Mouse (Mus musculus) limb, embryonic 11.5 days (tissue): ENCODE measurements around the gene Hapln1. TPM values are rescaled to one million over a fixed set of nuclear protein-coding genes. Genes with fewer than 3 reads are reported as not detected.
A peak's percentile ranks its signal among the peaks of the same experiment; 100 is the strongest.

ENCODE experiments used
- ATAC-seq: fragments of 200-750 bp; cut with Nextera tagmentation; 2 replicates; pipeline ENCODE4 v1.8.0; 2017; ENCODE audit warnings: low read depth; ENCODE audit not compliant: insufficient number of reproducible peaks, low FRiP score, low TSS enrichment
- DNase-seq: peaks from one replicate; pipeline ENCODE4 v3.0.0-alpha.2; 2015; ENCODE audit warnings: low spot score
- H3K27ac ChIP-seq: fragments of 300-500 bp; sonication (generic); replicated peaks from 2 replicates; pipeline ENCODE4 v1.5.1; 2014; ENCODE audit warnings: low read depth, mild to moderate bottlenecking, low read length
- H3K27me3 ChIP-seq: fragments of 300-500 bp; sonication (generic); 2 replicates; pipeline ENCODE4 v1.6.1; 2014; ENCODE audit warnings: mild to moderate bottlenecking, low read length, mixed read lengths; ENCODE audit not compliant: control insufficient read depth, insufficient read depth
- H3K36me3 ChIP-seq: fragments of 300-500 bp; sonication (generic); 2 replicates; pipeline ENCODE4 v1.6.1; 2014; ENCODE audit warnings: mild to moderate bottlenecking, low read length, moderate library complexity, mixed read lengths; ENCODE audit not compliant: control insufficient read depth, insufficient read depth
- H3K4me1 ChIP-seq: fragments of 300-500 bp; sonication (generic); 2 replicates; pipeline ENCODE4 v1.6.1; 2014; ENCODE audit warnings: low read length, mixed read lengths; ENCODE audit not compliant: control insufficient read depth, insufficient read depth
- H3K4me2 ChIP-seq: fragments of 300-500 bp; sonication (generic); 2 replicates; pipeline ENCODE4 v1.6.1; 2014; ENCODE audit warnings: low read depth, mild to moderate bottlenecking, moderate library complexity; ENCODE audit not compliant: severe bottlenecking
- H3K4me3 ChIP-seq: fragments of 300-500 bp; sonication (generic); 2 replicates; pipeline ENCODE4 v1.5.1; 2014; ENCODE audit warnings: low read depth, low read length
- H3K9ac ChIP-seq: fragments of 300-500 bp; sonication (generic); 2 replicates; pipeline ENCODE4 v1.6.1; 2014; ENCODE audit warnings: mild to moderate bottlenecking, low read length
- H3K9me3 ChIP-seq: fragments of 300-500 bp; sonication (generic); 2 replicates; pipeline ENCODE4 v1.6.1; 2016; ENCODE audit warnings: low read length; ENCODE audit not compliant: control insufficient read depth
- WGBS: fragments of 180-500 bp; shearing (Covaris S2); extraction: QIAGEN DNeasy Blood & Tissue Kit; methylation state at CpG from one replicate; pipeline ENCODE4 v1.1.7; 2014; 5-methylcytosine and 5-hydroxymethylcytosine counted together
- polyA plus RNA-seq: library from polyadenylated mRNA; unstranded; fragments of >200 nt; fragmentation: Nextera tagmentation; extraction: Ambion mirVana; gene quantifications from 2 replicates; pipeline ENCODE4 v1.2.1, GENCODE M21; 2014

Gene Hapln1
- polyA plus RNA-seq, 1 experiment from 2014 or later, result 12.3 TPM

- Histone ChIP-seq H3K4me1 (no peaks in the 10 kb centered on the region), H3K4me3 (no peak overlapping the region), H3K9ac (no peak overlapping the region), H3K27me3 (no peaks in the 10 kb centered on the region), H3K27ac (no peak overlapping the region), H3K36me3 (no peaks in the 10 kb centered on the region), H3K4me2 (no peak overlapping the region), H3K9me3 (no peaks in the 10 kb centered on the region)
- 84% methylated on average over 3 of the region's 3 CpGs for WGBS
- no peak for ATAC-seq
- no peak for DNase-seq
Measured at GRCm38 (mm10) chr13:89619064-89619463, 79.5 kb downstream of the Hapln1 start.

GRCm38 (mm10) chr13:89634137-89634683 is 94.6 kb downstream of the Hapln1 start:
- H3K9ac ChIP-seq, result no peak overlapping the region
- H3K4me1 ChIP-seq, result no peaks in the 10 kb centered on the region
- 29% methylated on average over 4 of the region's 4 CpGs for WGBS
- no peak overlapping the region for H3K4me3 ChIP-seq
- H3K36me3 ChIP-seq, result no peaks in the 10 kb centered on the region
- DNase-seq (peak; percentile 51), ATAC-seq (no peak)
- no peak overlapping the region for H3K27ac ChIP-seq
- H3K9me3 ChIP-seq, result no peaks in the 10 kb centered on the region
- H3K4me2 ChIP-seq, result no peak overlapping the region
- no peaks in the 10 kb centered on the region for H3K27me3 ChIP-seq

GRCm38 (mm10) chr13:89637012-89637411 is 97.4 kb downstream of the Hapln1 start:
- 74% methylated on average over 3 of the region's 3 CpGs for WGBS
- H3K9ac ChIP-seq, result no peak overlapping the region
- H3K4me3 ChIP-seq, result no peak overlapping the region
- H3K4me2 ChIP-seq, result no peak overlapping the region
- DNase-seq (no peak), ATAC-seq (no peak)
- no peaks in the 10 kb centered on the region for H3K27me3 ChIP-seq
- no peak overlapping the region for H3K27ac ChIP-seq
- no peaks in the 10 kb centered on the region for H3K36me3 ChIP-seq
- H3K9me3 ChIP-seq, result no peaks in the 10 kb centered on the region
- H3K4me1 ChIP-seq, result no peaks in the 10 kb centered on the region

- ATAC-seq, result no peak
- no peak overlapping the region for H3K4me2 ChIP-seq
- H3K27ac ChIP-seq, result no peak overlapping the region
- WGBS, result 88% methylated on average over 2 of the region's 2 CpGs
- H3K4me1 ChIP-seq, result no peaks in the 10 kb centered on the region
- H3K4me3 ChIP-seq, result no peak overlapping the region
- DNase-seq, result no peak
- H3K27me3 ChIP-seq, result no peaks in the 10 kb centered on the region
- no peak overlapping the region for H3K9ac ChIP-seq
- H3K36me3 ChIP-seq, result no peaks in the 10 kb centered on the region
- H3K9me3 ChIP-seq, result no peaks in the 10 kb centered on the region
Measured at GRCm38 (mm10) chr13:89645589-89645988, 106.0 kb downstream of the Hapln1 start.

- Histone ChIP-seq H3K4me1 (no peaks in the 10 kb centered on the region), H3K9ac (no peak overlapping the region), H3K4me3 (no peak overlapping the region), H3K27me3 (no peaks in the 10 kb centered on the region), H3K4me2 (no peak overlapping the region), H3K36me3 (no peaks in the 10 kb centered on the region), H3K9me3 (no peaks in the 10 kb centered on the region), H3K27ac (no peak overlapping the region)
- DNase-seq (no peak), ATAC-seq (no peak)
- 67% methylated on average over 1 of the region's 1 CpGs for WGBS
Measured at GRCm38 (mm10) chr13:89652773-89653172, 113.2 kb downstream of the Hapln1 start.

- DNase-seq (no peak), ATAC-seq (no peak)
- Histone ChIP-seq H3K27ac (no peak overlapping the region), H3K36me3 (no peaks in the 10 kb centered on the region), H3K4me1 (no peaks in the 10 kb centered on the region), H3K9ac (no peak overlapping the region), H3K4me2 (no peak overlapping the region), H3K4me3 (no peak overlapping the region), H3K27me3 (no peaks in the 10 kb centered on the region), H3K9me3 (no peaks in the 10 kb centered on the region)
- WGBS, result 89% methylated on average over 2 of the region's 2 CpGs
Measured at GRCm38 (mm10) chr13:89653279-89653678, 113.7 kb downstream of the Hapln1 start.

- no peak for ATAC-seq
- Histone ChIP-seq H3K4me1 (no peaks in the 10 kb centered on the region), H3K27ac (no peak overlapping the region), H3K4me3 (no peak overlapping the region), H3K9ac (no peak overlapping the region), H3K4me2 (no peak overlapping the region), H3K9me3 (no peaks in the 10 kb centered on the region), H3K27me3 (no peaks in the 10 kb centered on the region), H3K36me3 (no peaks in the 10 kb centered on the region; the same call in 1 of the 2 replicates)
- no peak for DNase-seq
- WGBS, result 96% methylated on average over 11 of the region's 11 CpGs
Measured at GRCm38 (mm10) chr13:89657046-89657445, 117.5 kb downstream of the Hapln1 start.

Other genes starting within 250 kb of the Hapln1 start
- 119 and 121 TPM in 2 replicates for gene Vcan, start 202.7 kb downstream of the Hapln1 start, polyA plus RNA-seq